Mouse (Mus musculus): Measurements from ENCODE around the gene Kcnd3. TPM values are rescaled to one million over a fixed set of nuclear protein-coding genes. Genes with fewer than 3 reads are reported as not detected.

The Kcnd3 gene
- polyA plus RNA-seq, 1 experiment: not detected

GRCm38 (mm10) chr3:105412229-105412628 lies 39.9 kb upstream of the Kcnd3 start:
- Histone ChIP-seq H3K4me1 (ENCODE audit: control insufficient read depth) (no peaks in the 10 kb centered on the region), H3K4me3 (replicated peaks) (no peak overlapping the region), H3K9me3 (ENCODE audit: control insufficient read depth, low read length) (no peaks in the 10 kb centered on the region), H3K36me3 (ENCODE audit: control insufficient read depth) (no peaks in the 10 kb centered on the region), H3K27me3 (ENCODE audit: control insufficient read depth) (no peaks in the 10 kb centered on the region)
- TF ChIP-seq GATA1 (IDR thresholded peaks at IDR 0.05; ENCODE audit: low read length) (no peak), TAL1 (IDR thresholded peaks at IDR 0.05; ENCODE audit: low read length) (no peak)

GRCm38 (mm10) chr3:105412681-105413080 lies 39.4 kb upstream of the Kcnd3 start:
- no peaks in the 10 kb centered on the region for H3K27me3 ChIP-seq (ENCODE audit: control insufficient read depth)
- H3K36me3 ChIP-seq (ENCODE audit: control insufficient read depth): no peaks in the 10 kb centered on the region
- no peak overlapping the region for H3K4me3 ChIP-seq (replicated peaks)
- H3K9me3 ChIP-seq (ENCODE audit: control insufficient read depth, low read length): no peaks in the 10 kb centered on the region
- no peaks in the 10 kb centered on the region for H3K4me1 ChIP-seq (ENCODE audit: control insufficient read depth)
- TF ChIP-seq TAL1 (IDR thresholded peaks at IDR 0.05; ENCODE audit: low read length) (no peak), GATA1 (IDR thresholded peaks at IDR 0.05; ENCODE audit: low read length) (no peak)

- no peaks in the 10 kb centered on the region for H3K36me3 ChIP-seq (ENCODE audit: control insufficient read depth)
- TF ChIP-seq TAL1 (IDR thresholded peaks at IDR 0.05; ENCODE audit: low read length) (no peak), GATA1 (IDR thresholded peaks at IDR 0.05; ENCODE audit: low read length) (no peak)
- H3K4me3 ChIP-seq (replicated peaks): no peak overlapping the region
- no peaks in the 10 kb centered on the region for H3K9me3 ChIP-seq (ENCODE audit: control insufficient read depth, low read length)
- H3K27me3 ChIP-seq (ENCODE audit: control insufficient read depth): no peaks in the 10 kb centered on the region
- H3K4me1 ChIP-seq (ENCODE audit: control insufficient read depth): no peaks in the 10 kb centered on the region
These were observed 33.7 kb upstream of the Kcnd3 start for GRCm38 (mm10) chr3:105418441-105418840.

- no peak for TF ChIP-seq TAL1 (IDR thresholded peaks at IDR 0.05; ENCODE audit: low read length)
- TF ChIP-seq GATA1 (IDR thresholded peaks at IDR 0.05; ENCODE audit: low read length): no peak
- Histone ChIP-seq H3K4me3 (replicated peaks) (no peak overlapping the region), H3K36me3 (ENCODE audit: control insufficient read depth) (no peaks in the 10 kb centered on the region), H3K27me3 (ENCODE audit: control insufficient read depth) (no peaks in the 10 kb centered on the region), H3K9me3 (ENCODE audit: control insufficient read depth, low read length) (no peaks in the 10 kb centered on the region), H3K4me1 (ENCODE audit: control insufficient read depth) (no peaks in the 10 kb centered on the region)
These were observed 29.7 kb upstream of the Kcnd3 start for GRCm38 (mm10) chr3:105422391-105422790.

- H3K4me1 ChIP-seq (ENCODE audit: control insufficient read depth): no peaks in the 10 kb centered on the region
- no peaks in the 10 kb centered on the region for H3K9me3 ChIP-seq (ENCODE audit: control insufficient read depth, low read length)
- no peaks in the 10 kb centered on the region for H3K36me3 ChIP-seq (ENCODE audit: control insufficient read depth)
- H3K27me3 ChIP-seq (ENCODE audit: control insufficient read depth): no peaks in the 10 kb centered on the region
- H3K4me3 ChIP-seq (replicated peaks): no peak overlapping the region
- TF ChIP-seq TAL1 (IDR thresholded peaks at IDR 0.05; ENCODE audit: low read length) (no peak), GATA1 (IDR thresholded peaks at IDR 0.05; ENCODE audit: low read length) (no peak)
These were observed 28.7 kb upstream of the Kcnd3 start for GRCm38 (mm10) chr3:105423427-105423826.

GRCm38 (mm10) chr3:105428586-105428985 lies 23.5 kb upstream of the Kcnd3 start:
- no peaks in the 10 kb centered on the region for H3K9me3 ChIP-seq (ENCODE audit: control insufficient read depth, low read length)
- no peak overlapping the region for H3K4me3 ChIP-seq (replicated peaks)
- no peak for TF ChIP-seq GATA1 (IDR thresholded peaks at IDR 0.05; ENCODE audit: low read length)
- no peak for TF ChIP-seq TAL1 (IDR thresholded peaks at IDR 0.05; ENCODE audit: low read length)

GRCm38 (mm10) chr3:105436383-105436782 lies 15.7 kb upstream of the Kcnd3 start:
- Histone ChIP-seq H3K9me3 (ENCODE audit: control insufficient read depth, low read length) (no peaks in the 10 kb centered on the region), H3K4me3 (replicated peaks) (no peak overlapping the region), H3K4me1 (ENCODE audit: control insufficient read depth) (no peaks in the 10 kb centered on the region), H3K36me3 (ENCODE audit: control insufficient read depth) (no peaks in the 10 kb centered on the region), H3K27me3 (ENCODE audit: control insufficient read depth) (no peaks in the 10 kb centered on the region)
- TF ChIP-seq GATA1 (IDR thresholded peaks at IDR 0.05; ENCODE audit: low read length) (no peak), TAL1 (IDR thresholded peaks at IDR 0.05; ENCODE audit: low read length) (no peak)

More at GRCm38 (mm10) chr3:105428586-105428985, 23.5 kb upstream of the Kcnd3 start:
- Histone ChIP-seq H3K36me3 (ENCODE audit: control insufficient read depth) (no peaks in the 10 kb centered on the region), H3K27me3 (ENCODE audit: control insufficient read depth) (no peaks in the 10 kb centered on the region), H3K4me1 (ENCODE audit: control insufficient read depth) (no peaks in the 10 kb centered on the region)

GRCm38 (mm10) chr3:105436971-105437370 lies 15.2 kb upstream of the Kcnd3 start:
- Histone ChIP-seq H3K4me3 (replicated peaks) (no peak overlapping the region), H3K9me3 (ENCODE audit: control insufficient read depth, low read length) (no peaks in the 10 kb centered on the region), H3K36me3 (ENCODE audit: control insufficient read depth) (no peaks in the 10 kb centered on the region), H3K4me1 (ENCODE audit: control insufficient read depth) (no peaks in the 10 kb centered on the region), H3K27me3 (ENCODE audit: control insufficient read depth) (no peaks in the 10 kb centered on the region)
- no peak for TF ChIP-seq GATA1 (IDR thresholded peaks at IDR 0.05; ENCODE audit: low read length)
- no peak for TF ChIP-seq TAL1 (IDR thresholded peaks at IDR 0.05; ENCODE audit: low read length)

- Histone ChIP-seq H3K9me3 (ENCODE audit: control insufficient read depth, low read length) (no peaks in the 10 kb centered on the region), H3K4me3 (replicated peaks) (no peak overlapping the region), H3K27me3 (ENCODE audit: control insufficient read depth) (no peaks in the 10 kb centered on the region), H3K36me3 (ENCODE audit: control insufficient read depth) (no peaks in the 10 kb centered on the region), H3K4me1 (ENCODE audit: control insufficient read depth) (no peaks in the 10 kb centered on the region)
- TF ChIP-seq GATA1 (IDR thresholded peaks at IDR 0.05; ENCODE audit: low read length): no peak
- TF ChIP-seq TAL1 (IDR thresholded peaks at IDR 0.05; ENCODE audit: low read length): no peak
These were observed 11.1 kb upstream of the Kcnd3 start for GRCm38 (mm10) chr3:105440873-105441495.

All from erythroblast, embryonic 14.5 days (primary cell).